Mouse (Mus musculus) gastrocnemius, adult 8-10 months (tissue): Measurements from ENCODE around the gene Qrich2. TPM values are rescaled to one million over a fixed set of nuclear protein-coding genes. Genes with fewer than 3 reads are reported as not detected.
"Not testable (repeated sequence)": the region's sequence is repeated elsewhere in the genome, so short reads cannot be mapped to it uniquely, and the experiment has no call there.

ENCODE experiments used
- DNase-seq, 2 experiments: peaks; one replicate each; pipeline ENCODE4 v3.0.0; 2022; ENCODE audit warnings: low spot score in 2 of 2
- total RNA-seq, 4 experiments: library from RNA; stranded (reverse); gene quantifications; 2 replicates each; pipeline ENCODE4 v1.2.4; 2022

Qrich2 gene
- total RNA-seq, 4 experiments from 2014 or later: not detected

- DNase-seq: no peak
Measured at GRCm38 (mm10) chr11:116430723-116431427, 35.2 kb downstream of the Qrich2 start.

GRCm38 (mm10) chr11:116429862-116430613 is 36.0 kb downstream of the Qrich2 start:
- no peak for DNase-seq

GRCm38 (mm10) chr11:116428872-116429859 is 36.9 kb downstream of the Qrich2 start:
- DNase-seq: no peak

- DNase-seq: no peak
Measured at GRCm38 (mm10) chr11:116426852-116427575, 39.0 kb downstream of the Qrich2 start.

GRCm38 (mm10) chr11:116426328-116426727 is 39.7 kb downstream of the Qrich2 start:
- not testable (repeated sequence) for DNase-seq

- DNase-seq: no peak
Measured at GRCm38 (mm10) chr11:116424621-116425407, 41.2 kb downstream of the Qrich2 start.

GRCm38 (mm10) chr11:116423782-116424620 is 42.0 kb downstream of the Qrich2 start:
- no peak for DNase-seq

- DNase-seq: no peak
Measured at GRCm38 (mm10) chr11:116423214-116423613, 42.8 kb downstream of the Qrich2 start.

- no peak for DNase-seq
Measured at GRCm38 (mm10) chr11:116422562-116422961, 43.5 kb downstream of the Qrich2 start.

GRCm38 (mm10) chr11:116421102-116421501 is 44.9 kb downstream of the Qrich2 start:
- no peak for DNase-seq

GRCm38 (mm10) chr11:116418841-116419462 is 47.1 kb downstream of the Qrich2 start:
- DNase-seq: no peak

- DNase-seq: no peak
Measured at GRCm38 (mm10) chr11:116418194-116418840, 47.7 kb downstream of the Qrich2 start.

- no peak for DNase-seq
Measured at GRCm38 (mm10) chr11:116417054-116417453, 49.0 kb downstream of the Qrich2 start.

GRCm38 (mm10) chr11:116416196-116416943 is 49.7 kb downstream of the Qrich2 start:
- DNase-seq: peak in 1 of 2 experiments; percentile 31

GRCm38 (mm10) chr11:116413631-116414022 is 52.4 kb downstream of the Qrich2 start:
- no peak for DNase-seq

- peak; percentile 56 to 75 for DNase-seq
Measured at GRCm38 (mm10) chr11:116412904-116413630, 53.0 kb downstream of the Qrich2 start, which contains the start of gene Rnf157. Rnf157 (minus strand) TSS chr11:116413032.
